Mouse (Mus musculus) gastrocnemius, postnatal 10 days (tissue): ENCODE results near the gene Arnt2. TPM values are rescaled to one million over a fixed set of nuclear protein-coding genes. Genes with fewer than 3 reads are reported as not detected.
A peak's percentile ranks its signal among the peaks of the same experiment; 100 is the strongest.

Experiments
- DNase-seq: peaks from one replicate; pipeline ENCODE4 v3.0.0; 2021; ENCODE audit warnings: mixed read lengths
- long read RNA-seq, 2 experiments: library from polyadenylated mRNA; stranded (forward); transcript quantifications; one replicate each; pipeline ENCODE4 v2.0.0; 2021
- total RNA-seq, 2 experiments: library from RNA; stranded (reverse); gene quantifications; 2 replicates each; pipeline ENCODE4 v1.2.3; 2021

Arnt2 gene
- 1 to 10 TPM; 3.9 to 6.4 TPM for total RNA-seq
- long read RNA-seq, experiment 1, partial matches to known transcripts, result 0 of 2 reads
- long read RNA-seq, experiment 1, other reads (novel, unspliced or antisense), result 2 of 2 reads
- long read RNA-seq, experiment 2, partial matches to known transcripts, result 0 of 1 reads
- long read RNA-seq, experiment 2, other reads (novel, unspliced or antisense), result 1 of 1 reads

GRCm38 (mm10) chr7:84409896-84410521, at the start of gene Arnt2:
Gene Arnt2, minus strand, starts transcription at chr7:84410176.
- peak; percentile 21 for DNase-seq

- DNase-seq, result no peak
These were observed 41.7 kb upstream of the Arnt2 start for GRCm38 (mm10) chr7:84451681-84452080.

- DNase-seq, result peak; percentile 7
These were observed 39.1 kb upstream of the Arnt2 start for GRCm38 (mm10) chr7:84449066-84449465.

GRCm38 (mm10) chr7:84448512-84448911, 38.5 kb upstream of the Arnt2 start:
- no peak for DNase-seq

GRCm38 (mm10) chr7:84447740-84448435, 37.9 kb upstream of the Arnt2 start:
- no peak for DNase-seq

GRCm38 (mm10) chr7:84447060-84447459, 37.1 kb upstream of the Arnt2 start:
- DNase-seq, result peak; percentile 15

GRCm38 (mm10) chr7:84442343-84442911, 32.5 kb upstream of the Arnt2 start:
- no peak for DNase-seq

GRCm38 (mm10) chr7:84439606-84440005, 29.6 kb upstream of the Arnt2 start:
- DNase-seq, result no peak

- DNase-seq, result no peak
These were observed 24.9 kb upstream of the Arnt2 start for GRCm38 (mm10) chr7:84434901-84435300.

GRCm38 (mm10) chr7:84432151-84432550, 22.2 kb upstream of the Arnt2 start:
- DNase-seq, result no peak

- no peak for DNase-seq
These were observed 17.2 kb upstream of the Arnt2 start for GRCm38 (mm10) chr7:84427221-84427620.

- peak; percentile 9 for DNase-seq
These were observed 14.9 kb upstream of the Arnt2 start for GRCm38 (mm10) chr7:84424670-84425385.

- no peak for DNase-seq
These were observed 11.8 kb upstream of the Arnt2 start for GRCm38 (mm10) chr7:84421753-84422152.

GRCm38 (mm10) chr7:84421291-84421665, 11.3 kb upstream of the Arnt2 start:
- no peak for DNase-seq

GRCm38 (mm10) chr7:84420581-84421290, 10.8 kb upstream of the Arnt2 start:
- no peak for DNase-seq

GRCm38 (mm10) chr7:84417441-84417840, 7.5 kb upstream of the Arnt2 start:
- DNase-seq, result no peak

GRCm38 (mm10) chr7:84412570-84412969, 2.6 kb upstream of the Arnt2 start:
- DNase-seq, result no peak

GRCm38 (mm10) chr7:84409241-84409895, 608 bp downstream of the Arnt2 start:
- DNase-seq, result no peak

GRCm38 (mm10) chr7:84408282-84408681, 1.7 kb downstream of the Arnt2 start:
- DNase-seq, result no peak

GRCm38 (mm10) chr7:84403371-84403770, 6.6 kb downstream of the Arnt2 start:
- no peak for DNase-seq
